Mouse (Mus musculus) layer of hippocampus, postnatal 10 days (tissue): ENCODE results near the gene Fgf12. TPM values are rescaled to one million over a fixed set of nuclear protein-coding genes. Genes with fewer than 3 reads are reported as not detected.

Experiments used
- microRNA-seq, 2 experiments: library from miRNA; unstranded; fragments of <30 nt; microRNA quantifications; one replicate each; pipeline ENCODE4 v1.2.0; 2021
- total RNA-seq, 2 experiments: library from RNA; stranded (reverse); gene quantifications; 2 replicates each; pipeline ENCODE4 v1.2.3; 2021

Gene Fgf12
- total RNA-seq, 2 experiments from 2014 or later: 152 to 153 TPM

Small RNAs within 50 kb of the gene (microRNA-seq; reads per million reads assigned to microRNA genes)
- gene Mir690: 0 reads per million in 2 experiments

Other genes with a start within 250 kb of the Fgf12 start
- gene Mb21d2, start 176.6 kb upstream of the Fgf12 start, total RNA-seq: 10 to 100 TPM; 32.5 to 33.4 TPM